Mouse (Mus musculus) thymus, postnatal 25 days (tissue): Measurements from ENCODE around the gene Vars2.
A peak's percentile ranks its signal among the peaks of the same experiment; 100 is the strongest.

ENCODE experiments used
- DNase-seq: peaks from one replicate; pipeline ENCODE4 v3.0.0; 2022

Gene Vars2

DNA sequence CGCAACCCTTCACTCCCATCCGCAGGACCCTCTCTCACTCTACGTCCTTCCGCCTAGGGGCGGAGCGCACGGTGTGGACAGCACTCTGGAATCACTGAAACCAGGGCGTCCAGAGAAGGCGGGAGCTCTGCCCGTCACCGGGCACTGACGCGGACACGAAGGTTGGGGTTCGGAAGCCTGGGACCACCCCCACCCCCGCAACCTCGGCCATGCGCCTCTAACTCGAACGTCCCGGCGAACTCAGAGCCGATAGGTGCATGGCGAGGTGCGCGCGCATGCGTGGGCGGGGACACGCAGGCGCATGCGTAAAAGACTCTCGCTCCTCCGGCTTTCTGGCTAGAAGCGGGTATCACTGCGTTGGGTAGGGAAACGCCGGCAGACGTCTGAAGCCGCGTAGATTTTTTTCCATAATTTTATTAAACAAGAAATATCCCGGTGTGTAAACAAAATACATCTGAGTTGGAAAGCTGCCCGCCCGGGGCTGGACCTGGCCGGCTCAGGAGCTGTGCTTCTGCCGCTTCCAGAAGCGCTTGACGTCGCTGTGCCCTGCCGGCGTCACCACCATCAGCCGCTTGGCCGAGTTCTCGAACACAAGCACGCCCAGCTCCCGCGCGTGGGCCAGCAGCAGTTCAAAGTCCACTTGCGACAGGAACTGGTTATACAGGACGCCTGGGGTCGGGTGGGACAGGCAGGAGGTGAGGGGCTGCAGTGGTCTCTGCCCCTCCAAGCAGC lies at the start of gene Vars2:
Vars2 (minus strand) TSS at position 259 of the 732 bp plus-strand sequence.
- peak; percentile 98 for DNase-seq

DNA sequence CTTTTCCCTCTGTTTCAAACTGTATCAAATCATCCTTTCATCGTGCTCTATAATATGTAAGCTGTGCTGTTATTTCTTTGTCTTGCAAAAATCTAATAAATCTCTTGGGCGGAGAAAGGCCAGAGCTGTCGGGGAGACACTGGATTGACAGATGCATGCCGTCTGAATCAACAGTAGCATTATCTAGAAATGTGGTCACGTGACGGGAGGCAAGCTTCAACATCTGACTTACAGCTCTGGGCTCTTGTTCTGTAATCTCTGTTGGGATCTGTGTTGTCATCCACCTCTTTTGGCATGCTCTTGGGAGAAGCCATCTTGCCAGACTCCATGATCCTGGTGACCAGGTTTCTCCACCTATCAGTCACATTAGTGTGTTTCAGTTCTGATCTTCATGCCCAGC lies 49.7 kb upstream of the Vars2 start:
- DNase-seq = no peak

DNA sequence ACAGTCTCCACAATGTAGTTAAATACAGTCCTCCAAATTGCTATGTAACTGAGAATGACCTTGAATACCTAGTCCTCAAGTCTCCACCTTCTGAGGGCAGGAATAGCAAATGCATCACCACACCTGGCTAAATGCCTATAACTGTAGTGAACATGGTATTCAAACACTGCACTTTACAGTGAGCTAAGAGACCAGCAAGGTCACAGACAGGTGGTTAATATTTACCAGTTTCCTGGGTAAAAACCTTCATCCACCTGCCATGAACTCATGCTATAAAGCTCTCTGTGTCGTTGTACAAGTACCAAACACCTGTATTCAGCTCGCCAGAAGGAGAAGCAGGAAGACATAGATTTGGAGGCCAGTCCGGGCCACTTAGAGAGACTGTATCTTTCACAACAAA lies 48.7 kb upstream of the Vars2 start:
- DNase-seq = no peak

DNA sequence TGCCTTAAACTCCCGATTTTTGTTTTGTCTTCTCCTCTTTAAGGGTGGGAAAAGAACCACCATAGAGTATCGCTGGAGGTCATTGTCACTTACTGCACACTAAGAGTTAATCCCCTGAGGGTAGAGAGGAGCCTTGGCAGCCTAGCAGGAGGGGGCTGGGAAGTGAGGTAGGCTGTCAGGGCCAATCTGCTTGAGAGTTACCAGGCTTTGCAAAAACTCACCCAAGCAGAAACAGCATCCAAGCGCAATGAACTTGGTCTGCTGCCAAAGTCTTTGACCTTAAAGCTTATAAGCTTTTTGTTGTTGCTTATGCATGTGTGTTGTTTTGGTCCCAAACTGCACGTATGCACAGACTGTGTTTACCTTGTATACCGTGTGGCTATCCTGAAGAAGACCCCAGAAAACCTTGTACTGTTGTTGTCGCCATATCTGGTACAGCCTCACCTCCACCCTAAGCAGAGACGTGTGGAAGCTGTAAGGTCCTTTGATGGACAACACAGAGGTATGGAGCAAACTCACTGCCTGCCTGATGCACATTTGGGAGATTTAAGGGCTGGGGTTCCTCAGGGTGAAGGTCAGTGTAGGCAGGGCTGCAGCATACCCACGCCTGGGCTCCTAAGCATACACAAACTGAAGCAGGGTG lies 43.4 kb upstream of the Vars2 start:
- DNase-seq = no peak

GRCm38 (mm10) chr17:35708611-35709010 lies 41.2 kb upstream of the Vars2 start:
- DNase-seq = no peak

DNA sequence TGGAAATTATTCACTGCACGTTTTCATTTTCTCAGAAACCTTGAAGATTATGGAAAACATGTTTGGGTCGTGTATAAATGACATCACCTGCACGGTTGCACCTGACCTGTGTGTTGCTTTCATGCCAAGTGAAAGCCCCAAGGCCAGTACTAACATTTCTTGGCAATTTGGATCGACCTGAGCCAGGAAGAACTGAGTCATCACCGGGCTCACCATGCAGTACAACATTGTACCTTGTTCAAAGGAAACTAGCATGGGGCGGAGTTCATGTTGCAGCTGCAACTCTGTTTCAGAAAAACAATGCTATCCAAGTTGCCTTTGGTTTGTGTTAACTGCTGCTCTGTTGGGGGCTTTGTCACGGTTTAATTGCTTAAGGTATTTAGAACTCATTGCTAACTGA lies 40.5 kb upstream of the Vars2 start:
- DNase-seq = peak; percentile 31

DNA sequence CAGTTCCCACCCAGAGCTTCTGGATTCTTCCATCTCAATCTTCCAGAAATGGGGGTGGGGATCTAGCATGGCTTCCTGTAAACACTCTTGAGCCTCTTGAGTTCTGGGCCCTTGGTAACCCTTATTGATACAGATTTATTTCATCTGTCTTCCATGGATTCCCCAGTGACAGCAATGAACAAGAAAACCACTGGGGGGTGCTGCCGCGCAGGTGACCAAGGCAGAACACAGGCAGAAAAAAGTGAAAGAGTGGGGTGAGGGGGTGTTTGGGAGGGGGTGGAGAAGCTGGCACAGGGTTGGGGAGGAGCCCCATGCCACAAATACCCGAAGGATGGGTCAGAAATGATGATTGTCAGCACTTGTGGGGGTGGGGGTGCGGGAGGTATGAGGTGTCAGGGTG lies 38.4 kb upstream of the Vars2 start:
- peak; percentile 46 for DNase-seq

DNA sequence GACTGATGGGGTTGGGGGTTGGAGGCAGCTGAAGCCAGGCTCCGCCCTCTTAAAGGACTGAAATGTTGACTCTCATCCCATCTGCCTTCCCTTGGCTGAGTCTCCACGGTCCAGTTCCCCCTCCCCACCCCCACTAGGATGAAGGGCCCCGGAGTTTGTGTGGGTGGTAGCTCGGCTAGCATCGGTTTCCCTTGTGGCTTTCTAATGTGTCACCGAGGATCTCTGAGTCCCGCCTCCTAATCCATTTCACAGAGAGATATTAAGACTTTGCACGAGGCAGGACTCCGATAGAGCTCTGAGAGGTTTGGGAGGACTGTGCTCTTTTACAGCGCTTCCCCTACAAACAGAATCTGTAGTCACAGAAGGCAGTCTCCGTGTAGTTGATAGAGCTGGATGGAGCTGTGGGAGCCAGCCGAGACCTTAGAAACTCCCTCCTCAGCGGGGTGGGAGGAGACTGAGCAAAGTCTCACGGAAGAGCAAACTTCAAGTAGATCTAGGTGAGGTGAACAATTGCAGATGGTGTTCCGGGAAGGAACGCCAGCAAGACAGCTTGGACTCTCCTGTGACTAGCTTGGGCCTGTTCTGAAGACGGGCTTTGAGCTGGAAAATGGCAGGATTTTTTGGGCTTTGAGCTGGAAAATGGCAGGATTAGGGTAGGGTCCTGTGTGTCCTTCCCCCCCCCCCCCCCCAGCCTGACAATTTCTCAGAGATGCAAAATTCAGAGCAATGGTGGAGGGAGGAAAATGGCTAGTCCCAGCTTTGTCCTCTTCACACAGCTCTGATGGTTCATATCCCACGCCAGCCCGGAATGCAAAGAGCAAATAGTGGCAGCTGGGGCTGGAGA lies 37.5 kb upstream of the Vars2 start, which contains the start of gene Ddr1:
Ddr1 (minus strand) TSS at position 1 of the 844 bp plus-strand sequence.
- DNase-seq = peak; percentile 56

GRCm38 (mm10) chr17:35703751-35704271 lies 36.4 kb upstream of the Vars2 start:
- no peak for DNase-seq

GRCm38 (mm10) chr17:35703065-35703464 lies 35.7 kb upstream of the Vars2 start:
- DNase-seq = no peak

- DNase-seq = no peak
Measured at GRCm38 (mm10) chr17:35702605-35703004, 35.2 kb upstream of the Vars2 start.

DNA sequence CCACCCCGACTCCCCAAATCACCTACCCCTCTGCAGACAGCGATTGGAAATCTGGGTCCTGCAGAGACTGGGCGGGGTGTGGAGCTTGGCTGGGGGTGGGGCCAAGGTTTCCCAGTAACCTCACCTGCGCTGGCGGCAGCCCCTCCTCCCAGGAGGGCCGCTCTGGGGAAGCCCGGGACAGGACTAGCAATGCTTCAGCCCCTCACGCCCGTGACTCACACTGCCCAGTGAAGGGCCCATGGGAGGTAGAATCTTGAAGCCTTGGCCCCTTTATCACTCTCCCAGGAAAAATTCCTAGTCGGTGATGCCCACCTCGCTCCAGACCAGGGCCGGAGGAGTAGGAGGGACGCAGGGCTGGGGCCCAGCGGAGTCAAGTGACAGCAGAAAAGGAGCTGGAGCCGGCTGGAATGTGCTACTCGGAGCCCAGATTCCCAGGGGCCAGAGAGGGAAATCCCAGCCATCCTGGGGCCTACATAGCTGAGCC lies 34.6 kb upstream of the Vars2 start:
- no peak for DNase-seq

DNA sequence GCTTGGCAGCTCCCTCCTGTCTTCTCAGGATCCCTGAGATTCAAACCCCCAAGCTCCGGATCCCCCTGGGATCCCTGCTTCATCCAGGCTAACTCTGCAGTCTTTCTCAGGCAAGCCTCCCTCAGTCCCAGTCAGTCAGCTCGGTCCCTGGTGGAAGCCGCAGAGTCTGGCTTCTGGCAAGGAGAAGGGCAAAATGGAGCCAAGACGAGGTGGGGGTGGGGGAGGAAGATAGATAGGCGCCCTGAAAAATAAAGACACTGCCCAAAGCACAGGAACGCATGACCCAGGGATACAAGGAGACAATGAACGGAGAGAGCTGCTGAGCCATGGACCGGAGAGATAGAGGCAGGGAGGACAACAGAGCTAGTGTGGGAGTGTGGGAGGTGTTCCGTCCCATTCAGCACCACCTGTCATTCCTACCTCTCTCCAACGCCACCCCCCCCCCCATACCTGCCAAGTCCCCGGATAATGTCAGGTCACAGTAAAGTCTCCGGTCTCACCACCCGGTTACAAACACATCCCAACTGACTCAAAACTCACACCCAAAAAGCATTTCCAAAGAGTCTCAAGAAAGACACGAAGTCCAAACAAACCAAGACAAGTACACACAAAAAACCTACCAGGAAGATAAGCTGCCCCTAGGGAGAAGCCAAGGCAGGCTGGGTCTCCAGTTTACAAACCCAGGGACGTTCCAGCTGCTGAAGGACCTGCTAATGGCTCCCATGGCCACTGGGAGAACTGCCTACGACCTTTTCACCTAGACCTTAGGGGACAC lies 34.0 kb upstream of the Vars2 start:
- no peak for DNase-seq

DNA sequence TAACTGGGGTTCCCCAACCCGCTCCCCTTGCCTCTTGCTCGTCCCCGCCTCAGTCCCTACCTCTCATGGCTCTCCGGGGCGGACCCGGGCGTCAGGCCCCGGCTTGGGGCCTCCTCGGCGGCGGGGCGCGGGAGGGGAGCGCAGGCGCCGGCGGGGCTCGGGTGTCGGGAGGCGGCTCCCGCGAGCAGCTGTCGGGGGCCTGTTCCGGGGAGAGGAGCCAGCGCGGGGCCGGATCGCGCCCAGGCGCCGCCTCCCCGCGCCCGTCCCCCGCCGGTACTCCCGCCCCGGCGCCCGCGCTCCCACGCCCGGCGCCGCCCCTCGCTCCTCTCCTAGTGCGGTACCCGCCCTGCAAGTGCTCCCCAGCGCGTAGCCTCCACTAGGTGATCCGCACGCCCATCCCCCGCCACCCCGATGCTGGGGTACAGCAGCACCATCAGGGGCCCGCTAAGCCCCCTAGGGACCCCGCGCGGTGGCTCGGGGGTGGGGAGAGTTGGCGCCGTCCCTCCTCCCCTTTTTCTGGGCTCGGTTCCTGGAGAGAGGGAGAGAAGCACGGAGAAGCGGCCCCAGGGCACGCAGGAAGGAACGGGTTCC lies 33.1 kb upstream of the Vars2 start:
- DNase-seq = peak; percentile 73

DNA sequence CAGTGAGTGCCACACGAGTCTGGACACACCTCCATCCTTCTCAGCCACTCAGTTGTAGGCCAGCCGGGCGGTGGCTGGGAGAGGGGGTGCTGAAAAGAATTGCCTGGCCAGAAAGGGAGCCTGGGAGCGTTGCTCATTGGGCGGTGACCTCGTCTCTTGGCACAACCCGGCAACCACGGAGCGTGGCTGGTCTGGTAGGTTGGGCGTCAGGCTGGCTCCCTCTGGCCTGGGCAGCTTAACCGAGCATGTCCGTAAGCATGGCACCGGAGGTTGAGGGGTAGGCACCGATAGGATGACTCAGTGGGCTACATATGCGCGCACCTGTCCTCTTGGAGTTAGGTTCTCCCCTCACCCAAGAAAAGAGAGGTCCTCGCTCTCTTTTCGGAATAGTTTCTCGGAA lies 32.5 kb upstream of the Vars2 start:
- peak; percentile 22 for DNase-seq

- DNase-seq = no peak
Measured at GRCm38 (mm10) chr17:35698501-35698883, 31.1 kb upstream of the Vars2 start.

- DNase-seq = no peak
Measured at GRCm38 (mm10) chr17:35697759-35698500, 30.5 kb upstream of the Vars2 start.

GRCm38 (mm10) chr17:35697429-35697758 lies 30.0 kb upstream of the Vars2 start:
- no peak for DNase-seq

GRCm38 (mm10) chr17:35696691-35697090 lies 29.3 kb upstream of the Vars2 start:
- no peak for DNase-seq

DNA sequence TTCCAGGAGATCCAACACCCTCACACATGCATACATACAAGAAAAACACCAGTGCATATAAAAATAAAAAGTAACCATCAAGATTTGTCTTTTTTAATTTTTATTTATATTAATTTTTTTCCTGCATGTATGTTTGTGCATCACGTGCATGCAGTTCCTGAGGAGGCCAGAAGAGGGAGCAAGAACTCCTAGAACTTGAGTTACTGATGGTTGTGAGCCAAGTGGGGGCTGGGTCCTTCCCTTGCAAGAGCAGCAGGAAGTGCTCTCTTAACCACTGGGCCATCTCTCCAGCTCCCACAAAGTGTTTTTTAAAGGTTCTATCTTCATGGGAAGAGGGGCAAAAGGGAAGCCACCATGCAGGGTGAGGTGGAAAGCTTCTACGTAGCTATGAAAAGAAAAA lies 27.9 kb upstream of the Vars2 start:
- DNase-seq = peak; percentile 50

DNA sequence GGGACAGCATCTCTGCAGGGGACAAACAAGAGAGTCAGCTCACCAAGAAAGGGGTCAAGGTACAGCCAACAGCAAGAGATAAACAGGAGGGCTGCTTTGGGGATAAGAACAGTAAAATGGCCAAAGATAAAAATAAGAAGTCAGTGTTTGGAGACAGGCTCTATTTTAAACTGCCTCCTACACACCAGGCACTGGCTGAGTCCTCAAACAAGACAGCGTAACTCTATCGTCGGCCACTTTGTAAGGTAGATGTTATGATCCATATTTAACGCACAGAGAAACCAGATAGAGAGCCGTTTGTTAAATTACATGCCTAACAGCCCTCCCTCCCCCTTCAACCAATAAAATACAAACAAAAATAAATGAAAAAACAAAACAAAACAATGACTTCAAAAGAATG lies 26.5 kb upstream of the Vars2 start:
- DNase-seq = no peak
